Mouse (Mus musculus): ENCODE measurements at regions not wholly inside any gene's neighbourhood (a gene's known extent, or its start where the extent isn't known, plus 50 kb on each side); places are given as distances from the start of the nearest gene placed in this dataset.
A peak's percentile ranks its signal among the peaks of the same experiment; 100 is the strongest.

GRCm38 (mm10) chr1:166735545-166735944 lies 53.9 kb upstream of the Fmo9 start:
- DNase-seq: no peak

DNA sequence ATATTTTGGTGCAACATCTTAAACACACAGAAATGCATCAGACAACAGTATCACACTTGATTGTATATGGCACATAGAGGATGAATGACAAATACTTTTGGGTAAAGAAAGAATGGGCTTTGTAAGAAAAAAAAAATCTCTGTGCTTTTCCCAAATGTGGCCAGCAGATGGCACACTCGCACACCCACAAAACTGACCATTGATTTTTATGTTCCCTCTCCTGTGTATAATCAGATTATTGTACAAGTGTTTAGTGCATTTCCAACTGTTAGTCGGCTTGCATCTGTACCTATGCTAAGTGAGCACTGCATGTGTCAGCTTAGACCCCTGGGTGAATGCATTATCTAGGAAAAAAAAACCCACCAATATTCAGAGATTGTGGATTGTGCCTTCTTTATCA lies 56.4 kb upstream of the Fmo9 start:
- DNase-seq: peak; percentile 5

- no peak for DNase-seq
These were observed 68.6 kb upstream of the Fmo9 start for GRCm38 (mm10) chr1:166750236-166750635.

GRCm38 (mm10) chr1:166750777-166751176 lies 69.1 kb upstream of the Fmo9 start:
- DNase-seq: no peak

GRCm38 (mm10) chr1:166751436-166751835 lies 69.8 kb upstream of the Fmo9 start:
- DNase-seq: no peak

DNA sequence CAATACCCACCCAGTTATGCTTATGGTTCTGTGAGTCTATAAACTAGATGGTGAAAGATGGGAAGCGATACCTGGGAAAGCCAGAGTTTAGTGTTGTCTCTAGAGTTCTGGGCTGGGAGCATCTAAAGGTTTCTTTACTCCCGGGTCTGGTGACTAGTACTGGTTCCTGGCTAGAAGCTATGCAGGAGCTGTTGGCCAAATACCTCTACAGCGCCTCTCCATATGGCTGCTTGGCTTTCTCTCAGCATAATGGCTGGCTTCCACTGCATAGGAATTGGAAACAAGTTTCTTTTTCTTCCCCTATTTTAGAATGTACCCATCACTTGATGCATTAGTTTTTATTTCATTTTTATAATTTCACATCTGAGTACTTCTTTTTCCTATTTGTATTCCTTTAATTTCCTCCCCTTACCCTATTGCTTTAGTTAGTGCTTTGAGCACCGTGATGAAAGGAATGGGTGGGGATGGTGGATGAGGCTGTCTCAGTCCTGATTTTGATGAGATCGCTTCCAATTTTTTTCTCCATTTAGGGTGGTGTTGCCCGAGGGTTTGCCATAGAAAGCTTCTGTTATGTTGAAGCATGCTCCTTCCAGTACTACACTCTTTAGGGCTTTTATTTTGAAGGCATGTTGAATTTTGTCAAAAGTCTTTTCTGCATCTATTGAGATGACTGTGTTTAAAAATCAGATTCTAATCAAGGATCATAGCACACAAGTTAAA lies 71.5 kb upstream of the Fmo9 start:
- no peak for DNase-seq

- no peak for DNase-seq
These were observed 77.3 kb upstream of the Fmo9 start for GRCm38 (mm10) chr1:166758987-166759386.

GRCm38 (mm10) chr1:166773114-166773513 lies 91.5 kb upstream of the Fmo9 start:
- no peak for DNase-seq

DNA sequence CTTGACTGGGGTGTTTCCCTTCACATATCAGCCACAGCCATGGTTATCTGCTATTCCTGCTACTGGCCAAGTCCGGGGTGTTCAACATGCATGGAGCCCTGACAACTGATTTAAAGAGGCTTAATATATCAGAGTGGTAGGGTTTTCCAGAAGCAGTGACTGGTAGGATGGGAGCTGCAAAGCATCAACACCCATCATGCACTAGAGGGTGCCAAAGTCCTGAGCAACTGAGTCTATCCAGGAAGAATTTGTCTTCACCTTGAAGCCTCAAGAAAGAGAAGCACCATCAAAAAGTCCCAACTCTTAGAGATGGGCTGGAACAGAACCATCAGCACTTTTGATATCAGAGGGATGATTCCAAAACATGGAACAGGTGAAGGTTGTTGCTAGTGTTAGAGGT lies 100.5 kb upstream of the Fmo9 start:
- peak; percentile 18 for DNase-seq

DNA sequence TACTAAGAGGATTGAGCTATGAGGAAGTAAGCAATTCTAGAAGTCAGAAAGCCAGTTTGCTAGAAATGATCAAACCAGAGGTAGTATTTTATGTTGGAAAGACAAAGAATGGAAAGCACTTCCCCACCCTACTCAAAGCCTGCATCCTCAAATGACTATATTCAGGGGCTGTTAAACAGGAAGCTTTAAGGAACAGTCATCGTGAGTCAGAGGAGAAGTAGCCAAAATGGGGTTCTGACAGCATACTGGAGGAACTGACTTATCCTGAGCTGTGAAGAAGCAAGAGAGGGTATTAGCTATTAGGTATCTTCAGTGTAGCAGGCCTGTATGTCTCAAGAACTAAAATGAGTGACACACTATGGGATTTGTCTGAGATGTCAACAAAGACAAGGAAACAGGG lies 106.3 kb upstream of the Fmo9 start:
- DNase-seq: no peak

DNA sequence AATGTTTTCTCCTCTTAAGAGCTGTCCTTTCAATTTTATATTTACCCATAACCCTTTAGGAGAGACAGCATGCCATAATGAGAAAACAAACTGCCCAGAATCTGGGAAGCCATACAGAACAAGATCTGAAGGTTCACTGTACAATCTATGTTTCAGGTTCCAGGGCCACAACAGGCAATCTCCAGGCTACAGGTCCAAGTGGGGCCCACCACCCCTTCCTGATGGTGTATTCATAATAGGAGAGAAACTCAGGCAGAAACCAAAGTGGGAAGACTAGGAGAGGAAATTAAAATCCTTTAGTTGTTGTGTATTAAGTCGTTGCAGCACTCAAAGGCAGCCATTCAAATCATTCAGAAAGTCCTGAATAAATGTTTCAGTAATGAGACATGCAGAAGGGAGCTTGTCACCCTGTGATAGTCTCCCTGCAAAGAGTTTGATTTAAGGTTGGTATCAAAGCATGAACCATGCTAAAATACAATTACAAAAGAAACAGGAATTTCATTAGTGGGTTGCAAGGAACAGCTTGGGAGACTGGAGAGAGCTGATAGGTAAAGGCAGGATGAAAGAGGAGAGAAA lies 107.3 kb upstream of the Fmo9 start:
- no peak for DNase-seq

GRCm38 (mm10) chr1:166793052-166793716 lies 111.5 kb upstream of the Fmo9 start:
- peak; percentile 3 for DNase-seq

GRCm38 (mm10) chr1:166793717-166794081 lies 112.1 kb upstream of the Fmo9 start:
- DNase-seq: no peak

DNA sequence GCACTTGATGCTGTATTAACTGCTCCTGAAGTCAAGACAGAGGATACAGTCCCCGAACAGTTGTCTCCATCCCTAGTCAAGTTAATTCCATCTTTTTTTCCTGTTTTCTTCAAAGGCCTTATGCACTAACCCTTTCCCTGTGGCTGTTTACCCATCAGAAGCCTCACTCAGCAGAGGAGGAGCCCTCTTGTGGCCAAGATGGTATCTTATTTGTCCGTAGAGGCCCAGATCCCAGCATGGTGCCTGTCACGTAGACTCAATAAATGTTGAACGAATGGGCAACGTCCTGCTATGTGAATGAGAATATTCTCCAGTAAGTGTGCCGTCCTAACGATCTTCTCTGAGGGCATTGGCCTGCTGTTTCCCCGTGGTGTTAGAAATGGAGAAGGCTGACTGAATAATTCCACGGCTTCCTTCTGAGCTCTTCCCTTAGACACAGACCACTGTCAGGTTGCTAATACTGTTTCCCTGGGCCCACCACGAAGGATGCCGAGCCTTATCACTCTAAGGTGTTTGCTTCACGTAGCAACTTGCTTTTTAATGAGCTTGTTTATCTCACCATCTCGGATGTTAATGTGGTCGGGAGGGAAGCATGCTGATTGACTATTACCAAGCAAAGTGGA lies 113.1 kb upstream of the Fmo9 start:
- no peak for DNase-seq

GRCm38 (mm10) chr1:166795613-166796012 lies 114.0 kb upstream of the Fmo9 start:
- DNase-seq: no peak

- DNase-seq: no peak
These were observed 114.8 kb upstream of the Fmo9 start for GRCm38 (mm10) chr1:166796362-166796925.

DNA sequence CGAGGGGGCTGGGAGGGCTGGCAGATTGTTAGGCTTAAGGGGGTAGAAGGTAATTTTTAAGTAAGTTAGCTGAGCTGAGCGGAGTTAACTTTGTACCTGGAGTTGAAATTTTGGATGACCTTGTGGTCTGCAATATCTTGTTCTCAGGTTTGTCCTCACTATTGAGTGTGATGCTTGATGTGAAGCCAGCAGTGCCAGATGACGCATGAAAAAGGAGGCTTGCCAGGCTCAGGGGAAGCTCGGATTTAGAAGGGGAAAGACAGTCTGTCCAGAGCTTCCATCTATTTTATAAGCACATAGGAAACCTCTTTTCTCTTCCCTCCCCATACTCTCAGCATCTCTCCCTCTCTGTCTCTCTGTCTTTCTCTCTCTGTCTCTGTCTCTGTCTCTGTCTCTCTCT lies 115.3 kb upstream of the Fmo9 start:
- no peak for DNase-seq

DNA sequence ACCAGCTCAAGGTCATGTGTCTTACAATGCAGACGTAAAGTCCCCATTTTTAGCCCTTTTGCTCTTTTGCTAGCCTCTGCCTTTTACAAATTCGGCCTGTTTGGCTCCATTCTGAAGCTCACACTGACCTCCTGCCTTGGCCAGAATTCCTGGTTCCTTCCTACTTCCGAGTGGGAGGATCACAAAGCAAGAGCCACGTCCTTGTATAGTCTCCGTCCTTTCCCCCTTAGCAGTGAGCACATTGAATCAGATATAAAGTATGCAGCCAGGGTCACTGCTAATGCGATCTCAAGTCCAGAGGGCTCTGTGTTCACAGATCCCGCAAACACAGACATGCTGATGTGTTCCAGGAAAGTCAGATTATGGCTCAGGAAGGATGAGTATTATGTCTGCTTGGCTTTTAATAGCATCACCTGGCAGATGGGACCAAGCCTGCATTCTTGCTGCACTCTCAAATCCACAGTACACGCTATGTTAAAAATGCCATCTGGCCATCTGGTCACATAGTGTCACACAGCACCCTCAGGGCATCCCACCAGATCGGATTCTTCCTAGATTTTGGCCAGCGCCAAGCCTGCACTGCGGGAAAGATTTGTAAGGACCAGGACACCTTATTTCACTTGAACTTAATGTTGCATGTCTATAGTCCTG lies 119.4 kb upstream of the Fmo9 start:
- DNase-seq: no peak

GRCm38 (mm10) chr1:166801929-166802328 lies 120.3 kb upstream of the Fmo9 start:
- DNase-seq: no peak

GRCm38 (mm10) chr1:166803928-166804327 lies 122.3 kb upstream of the Fmo9 start:
- no peak for DNase-seq

- no peak for DNase-seq
These were observed 122.7 kb upstream of the Fmo9 start for GRCm38 (mm10) chr1:166804333-166804732.

- no peak for DNase-seq
These were observed 125.7 kb upstream of the Fmo9 start for GRCm38 (mm10) chr1:166807163-166807945.

Data from thymus, postnatal 25 days (tissue).